Mouse (Mus musculus) ovary, postnatal 10 days (tissue): ENCODE measurements around the gene Sox2.

Experiments used
- DNase-seq: peaks from one replicate; pipeline ENCODE4 v3.0.0; 2022; ENCODE audit warnings: low spot score

Gene Sox2

DNA sequence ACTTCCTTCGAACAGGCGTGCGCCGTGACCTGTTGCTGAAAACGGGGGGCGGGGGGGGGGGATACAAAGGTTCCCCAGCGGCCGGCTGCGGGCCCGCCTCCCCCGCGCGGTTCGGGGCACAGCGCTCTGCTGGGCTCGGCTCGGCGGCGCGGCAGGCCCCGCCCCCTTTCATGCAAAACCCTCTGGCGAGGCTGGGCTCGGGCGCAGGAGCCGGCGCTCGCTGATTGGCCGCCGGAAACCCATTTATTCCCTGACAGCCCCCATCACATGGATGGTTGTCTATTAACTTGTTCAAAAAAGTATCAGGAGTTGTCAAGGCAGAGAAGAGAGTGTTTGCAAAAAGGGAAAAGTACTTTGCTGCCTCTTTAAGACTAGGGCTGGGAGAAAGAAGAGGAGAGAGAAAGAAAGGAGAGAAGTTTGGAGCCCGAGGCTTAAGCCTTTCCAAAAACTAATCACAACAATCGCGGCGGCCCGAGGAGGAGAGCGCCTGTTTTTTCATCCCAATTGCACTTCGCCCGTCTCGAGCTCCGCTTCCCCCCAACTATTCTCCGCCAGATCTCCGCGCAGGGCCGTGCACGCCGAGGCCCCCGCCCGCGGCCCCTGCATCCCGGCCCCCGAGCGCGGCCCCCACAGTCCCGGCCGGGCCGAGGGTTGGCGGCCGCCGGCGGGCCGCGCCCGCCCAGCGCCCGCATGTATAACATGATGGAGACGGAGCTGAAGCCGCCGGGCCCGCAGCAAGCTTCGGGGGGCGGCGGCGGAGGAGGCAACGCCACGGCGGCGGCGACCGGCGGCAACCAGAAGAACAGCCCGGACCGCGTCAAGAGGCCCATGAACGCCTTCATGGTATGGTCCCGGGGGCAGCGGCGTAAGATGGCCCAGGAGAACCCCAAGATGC is at the start of gene Sox2:
Gene Sox2, plus strand, starts transcription at position 680 of the 895 bp plus-strand sequence.
- DNase-seq = no peak

DNA sequence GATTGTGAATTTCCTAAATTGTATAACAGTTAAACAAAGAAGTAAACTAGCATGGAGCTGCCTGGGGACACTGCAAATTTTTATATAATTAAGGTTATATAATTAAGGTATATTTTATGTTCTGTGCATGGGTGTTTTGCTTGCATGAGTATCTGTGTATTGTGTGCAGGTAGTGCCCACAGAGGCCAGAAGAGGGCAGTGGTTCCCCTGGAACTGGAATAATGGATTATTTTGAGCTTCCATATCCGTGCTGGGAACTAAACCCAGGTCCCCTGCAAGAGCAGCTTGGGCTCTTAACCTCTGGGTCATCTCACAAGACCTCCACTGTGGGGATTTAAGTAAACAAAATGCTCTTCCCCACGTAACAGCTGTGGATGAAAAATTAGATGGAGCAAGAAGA is 49.1 kb upstream of the Sox2 start:
- DNase-seq = no peak

DNA sequence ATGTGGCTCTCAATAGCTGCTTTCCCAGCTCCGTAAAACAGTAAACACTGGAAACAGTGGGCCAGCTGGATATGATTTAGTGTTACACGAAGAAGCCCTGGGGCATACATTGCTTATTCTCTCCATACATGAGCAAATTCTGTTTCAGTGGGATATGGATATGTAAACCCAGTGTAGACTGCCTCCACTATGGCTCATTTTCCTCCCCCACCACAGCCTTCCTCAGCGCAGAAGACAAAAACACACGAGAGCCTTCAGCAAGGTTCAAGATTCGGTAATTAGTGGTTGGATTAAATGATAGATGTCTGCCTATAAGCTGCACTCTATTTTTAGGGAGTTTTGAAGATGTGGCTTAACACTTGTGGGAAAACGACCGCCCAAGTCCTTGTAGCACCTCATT is 36.1 kb upstream of the Sox2 start:
- DNase-seq = no peak

DNA sequence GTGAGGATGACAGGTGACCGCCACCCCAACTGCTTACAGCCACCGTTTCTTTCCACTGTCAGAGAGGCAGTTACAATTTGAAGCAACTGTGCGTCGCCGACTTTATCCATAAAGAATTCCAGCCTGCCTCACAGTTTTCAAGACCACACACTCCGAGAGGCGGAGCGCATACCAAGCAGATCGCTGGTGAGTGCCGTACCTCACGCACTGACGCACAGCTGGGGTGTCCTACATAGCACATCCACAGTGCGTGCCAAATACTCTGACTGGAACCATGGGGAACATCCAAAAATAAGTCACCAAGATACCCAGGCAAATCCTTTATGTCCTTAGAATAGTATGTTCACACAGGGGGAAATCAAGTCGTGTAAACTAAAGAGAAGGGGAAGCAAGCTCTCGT is 34.7 kb upstream of the Sox2 start:
- DNase-seq = no peak

DNA sequence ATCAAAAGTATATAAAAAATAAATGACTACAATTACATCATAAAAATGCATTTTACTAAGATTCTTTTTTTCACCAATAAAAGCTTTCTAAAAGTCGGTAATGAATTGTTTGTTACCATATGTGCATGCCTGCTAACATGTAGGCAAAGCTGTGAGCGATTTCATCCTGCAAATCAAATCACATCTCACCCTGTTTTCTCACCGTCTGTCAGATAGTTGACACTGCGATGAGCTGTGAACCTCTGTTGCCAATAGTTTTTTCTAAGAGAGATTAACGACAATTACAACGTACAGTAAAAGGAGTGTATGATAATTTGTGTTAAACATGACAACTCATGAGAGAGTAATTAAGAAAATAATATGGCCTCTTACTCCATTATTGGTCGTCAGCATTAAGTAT is 31.3 kb upstream of the Sox2 start:
- no peak for DNase-seq

DNA sequence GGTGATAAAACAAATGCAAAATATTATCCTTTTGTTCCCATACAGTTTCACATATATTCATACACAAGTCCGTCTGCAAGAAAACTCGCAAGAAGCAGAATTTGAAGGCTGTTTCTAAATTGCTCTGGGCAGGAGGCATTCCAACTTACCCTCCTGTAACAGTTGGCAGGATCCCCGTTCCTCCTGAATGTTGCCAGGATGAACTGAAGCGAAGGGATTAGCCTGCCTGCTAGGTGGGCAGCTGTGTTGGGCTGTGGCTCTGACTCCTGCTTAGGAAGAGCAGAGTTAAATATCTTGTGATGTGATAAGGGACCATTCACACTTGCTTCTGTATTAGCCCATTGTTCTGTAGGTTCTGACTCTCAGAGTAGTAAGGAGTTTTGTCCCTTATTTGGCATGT is 30.1 kb upstream of the Sox2 start:
- DNase-seq = no peak

DNA sequence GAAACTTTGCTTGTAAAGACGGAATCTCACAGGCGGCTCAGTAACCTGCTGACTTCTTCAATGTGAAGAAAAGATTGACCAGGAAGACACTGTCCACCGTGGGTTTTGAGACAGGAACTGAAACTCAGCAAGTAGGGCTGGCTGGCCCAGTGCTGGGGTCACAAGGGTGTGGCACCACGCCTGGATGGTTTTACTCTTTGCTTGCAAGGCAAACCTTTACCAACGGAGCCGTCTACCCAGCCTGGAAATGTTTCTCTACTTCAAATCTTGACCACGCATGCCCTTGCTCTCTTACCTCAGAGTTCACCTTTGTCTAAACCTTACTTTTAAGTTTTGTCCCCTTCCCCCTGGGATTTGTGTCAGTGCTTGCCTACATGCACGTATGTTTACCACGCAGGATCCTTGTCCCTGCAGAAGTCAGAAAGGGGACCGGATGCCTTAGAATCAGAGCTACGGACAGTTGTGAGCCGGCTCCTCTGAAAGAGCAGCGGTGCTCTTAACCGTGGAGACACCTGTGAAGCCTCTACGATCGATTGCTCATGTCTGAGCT is 25.4 kb upstream of the Sox2 start:
- DNase-seq = no peak

DNA sequence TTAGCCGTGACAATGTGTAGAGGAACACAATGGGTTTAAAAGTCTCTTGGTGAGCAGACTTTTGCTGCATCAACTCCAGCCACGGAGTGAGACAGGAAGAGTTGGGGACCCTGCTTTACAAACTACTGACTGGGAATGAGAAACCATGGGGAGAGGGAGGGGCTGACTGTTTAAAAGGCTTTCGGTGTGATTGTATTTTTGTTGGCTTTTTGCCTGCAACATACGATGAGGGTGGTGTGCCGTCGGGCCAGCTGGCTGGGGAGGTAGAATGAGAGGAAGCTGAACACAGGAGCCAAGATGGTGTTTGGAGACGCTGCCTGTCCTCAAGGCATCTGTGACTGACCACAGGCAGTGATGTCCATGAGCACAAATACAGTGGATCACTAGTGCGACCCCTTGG is 23.7 kb upstream of the Sox2 start:
- DNase-seq = no peak

DNA sequence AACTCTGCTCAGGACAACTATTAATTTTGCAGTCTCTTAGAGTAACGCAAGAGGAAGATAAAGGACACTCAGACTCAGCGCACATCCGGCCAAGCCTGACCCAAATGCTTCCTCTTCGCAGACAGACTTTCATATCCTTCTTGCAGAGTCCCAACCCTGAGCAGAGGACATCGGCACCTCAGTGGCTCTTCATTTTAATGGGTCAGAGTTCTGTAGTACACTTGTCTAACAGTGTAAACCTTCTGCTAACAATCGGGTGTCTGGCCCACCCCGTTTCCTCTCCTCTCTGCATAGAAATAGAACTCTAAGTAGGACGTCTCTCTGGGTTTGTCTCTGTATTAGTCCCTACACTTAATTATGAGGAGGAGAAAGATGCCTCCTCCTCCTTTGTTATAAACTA is 20.2 kb upstream of the Sox2 start:
- DNase-seq = no peak

DNA sequence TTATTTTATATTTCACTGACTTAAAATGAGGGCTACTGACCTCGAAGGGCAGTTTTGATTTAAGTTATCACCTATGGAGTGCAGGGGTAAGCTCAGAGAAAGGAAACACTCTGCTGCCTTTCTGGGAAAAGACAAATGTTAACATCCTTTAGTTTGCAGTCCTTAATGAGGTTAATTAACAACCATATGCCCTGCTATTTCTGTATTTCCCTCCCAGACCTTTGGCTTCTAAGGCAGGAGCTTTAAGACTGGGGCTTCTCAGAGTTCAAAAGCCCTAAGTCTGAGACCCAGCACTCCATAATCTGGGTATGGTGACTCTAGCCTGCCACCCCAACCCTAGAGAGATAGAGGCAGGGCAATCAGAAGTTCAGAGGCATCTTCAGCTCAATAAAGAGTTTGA is 19.5 kb upstream of the Sox2 start:
- no peak for DNase-seq

DNA sequence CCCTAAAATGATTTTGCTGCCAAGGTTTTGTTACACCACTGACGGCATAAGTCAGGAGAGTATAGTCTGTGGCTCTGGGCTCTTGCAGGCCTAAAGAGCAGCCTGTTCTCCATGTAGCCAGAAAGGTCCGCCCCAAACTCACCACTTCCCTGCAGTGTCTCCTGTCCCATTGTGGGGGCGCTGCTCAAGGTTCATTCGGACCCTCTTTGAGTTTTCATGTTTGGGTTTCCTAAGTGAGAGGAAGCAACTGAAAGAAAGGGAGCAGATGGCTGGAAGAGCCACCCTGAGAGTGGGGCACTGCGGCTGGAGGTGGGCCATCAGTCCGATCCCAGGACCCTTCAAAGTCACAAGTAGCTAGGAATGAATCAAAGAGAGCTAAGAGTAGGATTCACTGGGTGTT is 13.2 kb upstream of the Sox2 start:
- DNase-seq = no peak

DNA sequence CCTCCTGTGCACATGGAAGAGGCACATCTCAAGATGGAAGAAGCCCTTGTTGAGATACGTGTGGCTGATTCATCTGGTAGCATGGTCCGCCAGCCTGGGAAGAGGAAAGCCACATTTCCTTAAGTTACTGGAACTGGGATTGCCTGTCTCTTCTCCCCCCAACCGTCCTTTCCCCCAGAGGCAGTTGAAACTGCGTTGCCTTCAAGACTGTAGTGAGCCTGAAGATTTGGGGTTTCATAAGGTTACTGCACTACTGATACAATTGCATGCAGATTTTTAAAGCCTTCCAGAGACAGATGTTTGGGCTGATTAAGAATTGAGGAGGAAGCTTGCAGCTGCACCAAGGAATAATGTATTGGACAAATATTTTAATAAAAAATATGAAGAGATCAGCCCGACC is 12.7 kb upstream of the Sox2 start:
- no peak for DNase-seq

DNA sequence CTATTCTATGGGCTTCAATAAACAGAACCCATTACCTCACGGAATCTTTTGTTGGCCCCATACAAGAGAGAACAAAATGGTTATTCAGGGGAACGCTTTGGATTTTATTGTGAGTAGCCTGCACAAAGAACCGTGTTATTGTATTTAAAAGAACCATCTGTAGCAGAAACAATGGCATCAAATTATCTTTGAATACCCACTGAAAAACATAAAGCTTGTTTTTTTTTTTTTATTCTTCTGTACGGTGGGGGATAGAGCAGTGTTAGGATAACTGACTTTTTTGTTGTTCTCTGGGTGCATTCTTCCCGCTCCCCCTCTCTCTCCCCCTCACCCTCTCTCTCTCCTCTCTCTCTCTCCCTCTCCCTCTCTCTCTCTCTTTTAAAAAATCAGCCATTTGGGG is 12.3 kb upstream of the Sox2 start:
- DNase-seq = no peak

DNA sequence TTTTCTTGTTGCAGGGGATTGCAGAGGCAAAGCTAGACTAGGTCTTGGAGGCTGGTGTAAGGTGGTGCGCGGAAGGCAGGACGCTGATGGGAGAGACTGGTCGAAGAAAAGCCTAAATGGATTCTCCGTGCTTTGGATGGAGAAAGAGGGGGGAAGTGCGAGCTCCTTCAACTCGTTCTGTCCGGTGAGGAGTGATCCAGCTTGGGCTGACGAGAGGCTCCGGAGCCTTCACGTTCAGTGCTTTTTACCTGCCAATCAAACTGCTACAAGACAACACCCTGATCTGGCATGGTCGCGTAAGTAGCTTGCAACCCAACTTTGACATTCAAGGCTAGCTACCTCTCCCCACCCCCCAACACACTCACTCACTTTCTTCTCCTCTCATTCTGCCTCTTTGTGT is 11.9 kb upstream of the Sox2 start:
- no peak for DNase-seq

DNA sequence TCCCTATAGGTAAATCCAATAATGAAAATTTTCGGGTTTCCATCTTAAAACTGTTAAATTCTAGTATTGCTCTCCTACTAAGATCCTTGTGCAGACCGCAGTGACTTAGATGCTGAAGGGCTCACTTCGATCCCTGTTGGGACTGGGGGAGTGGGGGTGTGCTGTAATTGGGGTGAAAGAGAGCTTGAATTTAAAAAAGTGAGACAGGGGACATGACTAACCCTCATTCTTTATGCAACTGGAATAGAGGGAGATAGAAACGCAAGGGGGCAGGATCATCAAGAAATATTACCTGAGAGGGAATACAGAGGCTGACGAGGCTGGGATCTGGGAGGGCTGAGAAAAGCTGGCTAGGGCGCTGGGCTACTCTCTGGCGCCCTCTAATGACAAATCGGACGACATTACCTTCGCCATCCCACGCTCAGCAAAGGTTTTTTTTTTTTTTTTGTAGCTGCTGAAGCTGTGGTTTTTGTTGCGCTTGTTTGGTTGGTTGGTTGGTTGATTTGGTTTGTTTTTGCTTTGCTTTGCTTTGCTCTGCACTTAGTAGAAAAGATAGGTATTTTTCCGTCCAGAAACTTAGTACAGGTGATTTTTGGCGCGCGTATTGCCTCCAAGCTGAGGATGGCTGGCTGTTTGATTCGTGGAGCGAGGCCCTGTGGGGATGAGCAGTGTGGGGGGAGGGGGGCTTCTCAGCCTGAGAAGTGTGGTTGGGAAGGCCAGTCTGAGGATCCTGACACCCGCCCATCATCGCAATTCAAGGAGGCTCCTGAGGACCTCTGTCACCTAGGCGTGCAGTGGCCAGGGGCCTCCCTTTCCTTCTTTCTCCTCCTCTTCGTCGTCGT is 11.0 kb upstream of the Sox2 start:
- DNase-seq = no peak

DNA sequence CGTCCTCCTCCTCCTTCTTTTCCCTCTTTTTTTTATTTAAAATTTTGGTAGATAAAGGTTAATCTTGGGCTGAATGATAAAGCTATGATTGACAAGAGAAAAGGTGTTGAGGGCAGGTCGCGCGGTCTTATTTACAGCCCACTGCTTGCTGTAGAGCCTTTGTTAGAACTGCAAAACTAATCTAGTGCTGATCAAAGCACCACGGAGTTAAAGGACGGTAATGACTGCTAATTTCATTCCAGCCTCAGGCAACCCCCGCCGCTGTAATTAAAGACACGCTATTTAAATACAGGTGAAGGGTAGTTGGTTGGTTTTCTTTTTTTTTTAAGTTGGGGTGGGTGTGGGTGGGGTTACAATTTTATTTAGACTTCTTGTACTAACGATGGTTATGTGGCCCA is 10.3 kb upstream of the Sox2 start:
- no peak for DNase-seq

DNA sequence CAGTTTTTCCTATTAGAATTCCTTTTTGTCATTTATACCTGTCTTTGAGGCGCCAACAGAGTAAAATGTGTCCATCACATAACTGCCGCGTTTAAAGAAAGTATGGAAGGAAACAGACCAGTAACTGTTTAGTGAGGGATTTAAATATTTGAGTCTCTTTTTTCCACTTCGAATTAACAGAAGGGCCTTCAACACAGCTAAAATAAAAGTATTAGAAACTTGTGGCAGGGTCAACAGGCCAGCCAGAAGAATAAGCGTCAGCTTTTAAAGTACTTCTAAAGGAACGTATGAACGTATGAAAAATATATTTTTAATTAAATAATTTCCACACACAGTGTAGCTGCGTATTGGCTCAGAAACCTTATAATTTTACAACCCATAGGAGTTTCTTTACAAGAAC is 9.9 kb upstream of the Sox2 start:
- no peak for DNase-seq

DNA sequence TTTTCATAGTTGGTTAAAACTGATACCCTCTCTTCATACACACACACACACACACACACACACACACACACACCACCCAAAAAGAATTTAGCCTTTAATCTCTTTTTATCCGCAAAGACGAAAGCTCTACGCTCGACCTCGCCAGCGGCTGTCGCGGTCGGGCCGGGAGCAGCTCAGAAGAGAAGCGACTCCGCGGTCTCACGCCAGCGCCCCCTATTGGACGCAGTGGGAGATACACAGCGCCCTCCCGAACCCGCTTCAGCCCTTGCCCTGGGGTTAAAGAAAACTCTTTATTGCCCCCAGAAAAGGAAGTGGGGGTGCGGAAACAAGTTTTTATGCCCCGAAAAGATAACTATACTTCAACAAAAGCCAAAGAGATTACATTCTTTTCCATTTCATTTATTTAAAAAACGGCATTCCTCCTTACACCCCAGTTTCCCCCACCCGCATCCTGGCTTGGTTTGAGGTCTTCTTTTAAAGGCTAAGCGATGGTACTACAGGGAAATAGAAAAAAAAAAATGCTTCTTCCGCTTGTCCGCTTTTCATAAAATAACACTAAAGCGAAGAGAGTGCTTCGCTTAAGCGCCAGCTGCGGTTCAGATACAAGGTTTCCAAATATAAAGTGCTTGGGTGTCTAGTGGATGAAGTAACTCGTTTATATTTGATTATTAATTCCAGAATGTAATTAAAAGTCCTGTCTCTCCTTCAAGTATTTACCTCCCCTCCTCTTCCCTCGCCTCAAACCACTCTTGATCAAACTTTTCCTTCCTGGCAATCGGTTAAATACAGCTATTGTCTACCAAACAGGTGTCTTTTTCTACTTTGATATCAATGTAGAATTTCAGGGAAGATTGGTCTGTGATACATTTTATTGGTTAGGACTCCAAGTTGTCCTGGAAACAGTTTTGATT is 9.3 kb upstream of the Sox2 start:
- DNase-seq = no peak

DNA sequence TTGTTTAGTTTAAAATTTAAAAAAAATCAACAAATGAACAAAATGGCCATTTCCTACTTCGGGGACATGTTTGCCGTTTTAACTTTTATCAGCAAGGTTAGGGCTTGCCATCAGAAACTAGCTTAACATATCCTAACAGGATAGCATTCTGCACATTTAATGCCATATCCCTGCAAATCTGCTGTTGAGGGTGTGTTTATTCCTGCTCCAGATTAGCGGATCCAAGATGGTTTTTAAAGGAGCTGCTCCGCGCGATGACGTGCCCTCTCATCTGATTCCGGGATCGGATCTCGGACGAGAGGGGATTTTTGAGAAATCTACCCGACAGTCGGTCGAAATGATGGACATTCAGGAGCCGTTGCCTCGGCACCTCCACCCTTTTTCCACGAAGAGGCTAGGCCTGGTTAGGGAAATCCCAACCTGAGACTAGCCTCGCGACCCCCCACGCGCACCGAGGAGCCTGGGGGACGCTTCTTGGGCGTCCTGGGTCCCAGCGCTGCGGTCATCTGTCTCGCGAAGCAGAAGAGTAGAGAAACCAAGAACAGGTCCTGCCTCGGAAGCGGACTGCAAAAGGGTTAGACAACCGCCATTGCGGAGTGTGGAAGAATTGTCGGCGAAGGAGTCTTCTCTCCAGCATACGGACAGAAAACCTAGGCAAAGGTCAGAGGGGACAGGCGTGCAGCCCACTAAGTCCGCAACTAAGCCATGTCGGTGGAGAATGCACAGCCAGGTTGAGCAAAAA is 8.3 kb upstream of the Sox2 start:
- DNase-seq = no peak

DNA sequence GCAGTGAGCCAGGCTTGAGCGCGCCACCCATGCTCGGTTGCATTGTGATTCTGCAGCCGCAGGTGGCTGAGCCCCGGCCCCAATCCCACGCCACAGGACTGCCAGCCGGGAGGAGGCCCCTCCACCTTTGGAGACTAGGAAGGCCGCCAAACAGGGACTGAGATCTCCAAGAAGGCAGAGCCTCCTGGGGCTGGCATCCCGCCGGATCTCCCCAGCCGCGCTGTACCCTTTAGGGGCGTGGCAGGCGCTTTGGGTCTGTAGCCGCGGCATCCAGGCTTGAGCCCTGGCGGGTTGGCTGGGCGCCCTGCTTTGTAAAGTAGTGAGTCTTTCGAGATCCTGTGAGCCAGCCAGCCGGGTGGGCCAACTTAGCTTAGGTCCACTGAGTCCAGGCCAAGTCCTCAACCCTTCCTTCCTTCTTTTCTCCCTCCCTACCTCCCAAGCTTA is 7.7 kb upstream of the Sox2 start:
- DNase-seq = no peak

DNA sequence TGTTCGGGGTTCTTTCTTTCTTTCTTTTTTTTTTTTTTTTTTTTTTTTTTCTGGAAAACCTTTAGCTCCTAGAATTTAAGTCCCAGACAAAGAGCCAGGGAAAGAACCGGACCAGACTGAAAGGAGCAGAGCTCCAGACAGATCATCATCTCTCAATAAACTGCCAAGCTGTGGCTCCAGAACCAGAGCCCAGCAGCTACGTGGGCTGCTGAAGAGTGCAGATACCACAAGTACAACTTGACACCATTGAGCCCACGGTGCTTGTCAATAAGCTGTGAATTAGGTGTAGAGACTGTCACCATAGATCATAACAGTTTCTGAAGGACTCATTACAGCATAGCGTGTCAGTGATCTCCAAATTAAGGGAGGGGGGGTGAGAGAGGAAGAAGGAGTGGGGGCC is 7.1 kb upstream of the Sox2 start:
- no peak for DNase-seq
